Mouse (Mus musculus): ENCODE measurements around the gene Zfp949. TPM values are rescaled to one million over a fixed set of nuclear protein-coding genes. Genes with fewer than 3 reads are reported as not detected.
"Not testable (repeated sequence)": the region's sequence is repeated elsewhere in the genome, so short reads cannot be mapped to it uniquely, and the experiment has no call there.

The Zfp949 gene
- total RNA-seq, 1 experiment from 2014 or later: 9.1 TPM

GRCm38 (mm10) chr9:88542816-88543215 is 5.0 kb upstream of the Zfp949 start:
- peak; percentile 32 for DNase-seq

DNA sequence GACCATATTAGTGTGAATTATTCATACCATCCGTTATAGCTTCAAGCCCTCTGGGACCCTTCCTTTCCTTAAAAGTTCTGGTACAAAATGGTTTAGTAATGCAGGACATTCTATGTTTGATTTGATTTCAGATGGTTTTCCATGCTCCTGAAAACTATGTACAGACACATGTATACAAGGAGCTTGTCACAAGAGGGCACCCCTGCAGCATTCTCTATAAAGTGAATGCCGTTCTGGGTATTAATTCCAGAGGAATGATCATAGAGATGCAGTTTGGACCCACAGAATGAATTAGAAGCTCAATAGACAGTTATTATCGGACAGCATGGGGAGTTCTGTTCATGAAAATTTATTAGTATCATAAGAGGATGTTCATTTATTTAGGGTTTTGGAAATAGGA is 2.3 kb upstream of the Zfp949 start:
- DNase-seq: no peak

- peak; percentile 60 for DNase-seq
Measured at GRCm38 (mm10) chr9:88546166-88546565, 1.7 kb upstream of the Zfp949 start.

DNA sequence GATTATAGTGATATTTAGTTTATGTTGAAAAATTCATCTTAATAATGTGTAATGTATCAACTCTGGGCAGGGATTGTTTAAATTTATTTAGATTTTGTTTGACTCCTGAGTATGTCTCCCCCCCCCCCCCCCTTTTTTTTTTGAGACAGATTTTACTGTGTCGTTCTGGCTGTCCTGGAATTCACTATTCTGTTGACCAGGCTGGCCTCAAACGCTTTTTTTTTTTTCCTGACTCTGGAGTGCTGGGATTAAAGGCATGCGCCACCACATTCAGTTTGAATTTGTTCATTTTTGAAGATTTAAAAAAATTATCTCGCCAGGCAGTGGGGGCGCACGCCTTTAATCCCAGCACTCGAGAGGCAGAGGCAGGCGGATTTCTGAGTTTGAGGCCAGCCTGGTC is 1.2 kb upstream of the Zfp949 start:
- no peak for DNase-seq

DNA sequence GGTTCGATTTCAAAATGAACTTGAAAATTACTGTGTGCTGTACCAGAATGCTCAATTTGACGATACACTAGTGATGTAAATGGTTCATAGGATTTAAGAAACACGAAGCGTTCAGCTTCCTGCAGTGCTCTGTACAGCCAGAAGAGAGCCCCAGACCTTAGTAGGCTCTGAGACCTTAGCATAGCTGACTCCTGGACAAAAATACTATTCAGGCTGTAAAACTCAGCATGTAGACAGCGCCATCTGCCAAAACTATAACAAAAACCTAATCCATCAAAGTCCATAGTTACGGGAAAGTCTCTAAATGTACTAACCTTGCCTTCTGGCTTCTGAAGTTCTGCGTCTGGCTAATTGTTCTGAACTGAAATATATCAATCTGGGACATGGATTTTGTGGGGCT is 550 bp upstream of the Zfp949 start:
- peak; percentile 51 for DNase-seq

GRCm38 (mm10) chr9:88548614-88548945 is 760 bp downstream of the Zfp949 start:
- DNase-seq: no peak

DNA sequence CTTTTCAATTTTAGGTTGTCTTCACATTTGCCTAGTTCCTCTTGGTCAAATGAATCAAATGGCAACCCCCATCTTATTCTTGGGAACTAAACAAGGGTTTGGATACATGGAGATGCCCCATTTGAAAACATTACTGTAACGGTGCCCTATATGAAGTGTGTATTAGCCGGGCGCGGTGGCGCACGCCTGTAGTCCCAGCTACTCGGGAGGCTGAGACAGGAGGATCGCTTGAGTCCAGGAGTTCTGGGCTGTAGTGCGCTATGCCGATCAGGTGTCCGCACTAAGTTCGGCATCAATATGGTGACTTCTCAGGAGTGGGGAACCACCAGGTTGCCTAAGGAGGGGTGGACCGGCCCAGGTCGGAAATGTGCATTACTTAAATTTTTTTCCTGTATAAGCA is 5.3 kb downstream of the Zfp949 start:
- no peak for DNase-seq

DNA sequence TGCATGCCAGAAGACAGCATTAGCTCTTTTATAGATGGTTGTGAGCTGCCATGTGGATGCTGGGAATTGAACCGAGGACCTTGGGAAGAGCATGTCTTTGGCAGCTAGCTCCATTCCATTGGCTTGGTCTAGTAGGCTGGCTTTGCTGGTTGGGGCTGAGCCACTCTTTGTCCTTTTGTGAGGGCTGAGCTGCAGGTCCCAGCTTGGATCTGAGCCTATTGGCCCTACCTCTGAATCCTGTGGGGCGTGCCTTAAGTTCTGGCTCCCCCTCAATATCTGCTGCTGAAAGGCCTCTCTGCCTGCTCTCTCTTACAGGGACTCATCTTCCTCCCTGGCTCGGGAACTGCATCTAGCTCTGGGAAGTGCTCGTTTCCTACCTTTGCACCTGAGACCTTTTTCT is 10.3 kb downstream of the Zfp949 start:
- no peak for DNase-seq

DNA sequence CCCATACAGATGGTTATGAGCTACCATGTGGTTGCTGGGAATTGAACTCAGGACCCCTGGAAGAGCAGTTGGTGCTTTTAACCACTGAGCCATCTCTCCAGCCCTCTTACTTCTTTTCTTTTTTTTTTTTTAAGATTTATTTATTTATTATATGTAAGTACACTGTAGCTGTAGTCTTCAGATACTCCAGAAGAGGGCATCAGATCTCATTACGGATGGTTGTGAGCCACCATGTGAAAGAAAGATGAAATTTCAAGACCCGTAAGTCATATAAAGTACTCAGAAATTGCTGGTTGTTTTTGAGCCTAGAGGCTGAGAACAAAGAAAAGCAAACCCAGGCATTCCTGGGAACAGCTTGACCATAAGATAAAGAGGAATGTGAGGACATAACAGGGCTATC is 13.7 kb downstream of the Zfp949 start:
- not testable (repeated sequence) for DNase-seq

- DNase-seq: not testable (repeated sequence)
Measured at GRCm38 (mm10) chr9:88570471-88570870, 22.7 kb downstream of the Zfp949 start.

GRCm38 (mm10) chr9:88580591-88580990 is 32.8 kb downstream of the Zfp949 start, which contains the start of gene Trim43a:
Gene Trim43a, plus strand, starts transcription at chr9:88580891.
- DNase-seq: not testable (repeated sequence)

DNA sequence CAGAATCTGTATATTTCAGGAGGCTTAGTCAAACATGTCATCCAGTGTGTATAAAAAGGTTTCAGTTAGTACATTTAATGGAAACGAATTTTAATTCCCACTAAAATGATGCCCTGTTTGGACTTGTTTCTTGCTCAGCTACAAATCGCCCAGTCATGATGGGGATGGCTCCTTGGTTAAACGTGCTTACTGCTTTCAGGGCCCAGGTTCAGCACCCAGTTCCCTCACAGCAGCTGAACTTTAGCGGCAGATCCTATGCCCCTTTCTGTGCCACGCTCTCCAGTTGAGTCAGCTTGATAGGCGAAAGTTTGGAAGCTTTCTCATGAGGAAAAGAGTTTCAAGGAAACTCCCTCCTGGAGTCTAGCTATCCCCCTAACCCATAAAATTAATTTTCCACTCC is 45.9 kb downstream of the Zfp949 start:
- not testable (repeated sequence) for DNase-seq

DNA sequence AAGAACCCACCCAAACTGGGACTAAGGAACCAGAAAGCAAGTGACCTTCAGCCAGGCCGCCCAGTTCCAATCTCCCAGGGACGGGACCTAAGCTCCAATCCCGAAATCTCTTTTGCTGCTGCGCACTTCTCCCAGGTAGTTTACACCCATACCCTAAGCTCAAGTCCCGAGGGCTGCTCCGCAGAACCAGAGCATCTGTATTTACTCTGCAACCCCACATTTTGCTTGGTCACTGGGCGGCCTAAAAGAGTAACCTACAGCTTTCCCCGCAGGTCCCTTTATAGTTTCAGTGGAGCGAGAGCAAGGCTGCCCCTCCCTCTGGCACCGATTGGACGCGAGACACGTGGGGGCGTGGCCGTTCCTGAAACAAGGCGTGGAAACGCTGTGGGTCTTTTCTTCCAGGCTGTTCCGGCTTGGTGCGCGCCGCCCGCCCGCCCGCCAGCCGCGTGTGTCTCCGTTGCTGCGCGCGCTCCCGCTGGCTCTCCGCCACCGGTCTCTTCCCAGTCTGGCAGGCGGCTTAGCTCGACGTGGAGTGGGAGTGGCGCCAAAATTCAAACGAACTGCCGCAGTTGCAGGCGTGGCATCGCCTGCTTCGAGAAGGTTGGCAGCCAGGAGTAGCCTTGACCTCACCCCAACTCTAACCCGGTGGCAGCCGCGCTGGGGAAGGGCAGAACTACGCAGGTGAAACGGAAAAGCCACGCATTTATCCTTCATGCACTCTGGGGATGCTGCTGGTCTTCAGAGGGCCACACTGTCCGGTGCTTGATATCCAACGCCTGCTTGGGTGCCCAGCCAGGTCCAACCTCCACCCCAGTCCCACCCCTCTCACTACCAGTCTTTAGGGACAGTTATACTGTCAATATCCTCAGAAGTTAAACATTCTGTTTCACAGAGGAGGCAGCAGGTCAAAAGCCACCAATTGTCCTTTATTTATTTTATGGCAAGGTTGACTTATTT is 51.7 kb downstream of the Zfp949 start:
- DNase-seq: peak; percentile 100

Other genes with a start within 250 kb of the Zfp949 start
- 15.7 and 15.9 TPM in 2 replicates for gene Nt5e, start 220.8 kb upstream of the Zfp949 start, total RNA-seq (2021)
- gene Snx14, start 109.1 kb upstream of the Zfp949 start, total RNA-seq (2021): 46.6 and 47.9 TPM in 2 replicates
- gene Gm20537, start 91.4 kb upstream of the Zfp949 start, total RNA-seq (2021): not detected in 2 replicates
- 117 and 126 TPM in 2 replicates for gene Syncrip, start 65.4 kb upstream of the Zfp949 start, total RNA-seq (2021)
- gene Trim43a, start 32.9 kb downstream of the Zfp949 start, total RNA-seq (2021): 0.30 and 0.64 TPM in 2 replicates
- gene Mthfsl, start 172.3 kb downstream of the Zfp949 start, total RNA-seq (2021): 33.7 and 37.2 TPM in 2 replicates
- 1.1 and 4.7 TPM in 2 replicates for gene Bcl2a1d, start 183.9 kb downstream of the Zfp949 start, total RNA-seq (2021)